Mouse (Mus musculus) hindbrain, embryonic 14.5 days (tissue): Measurements from ENCODE around the gene Gm4869. TPM values are rescaled to one million over a fixed set of nuclear protein-coding genes. Genes with fewer than 3 reads are reported as not detected.

Experiments used
- ATAC-seq: fragments of 200-750 bp; cut with Nextera tagmentation; 2 replicates; pipeline ENCODE4 v1.8.0; 2017; ENCODE audit warnings: moderate number of reproducible peaks, mild to moderate bottlenecking, moderate TSS enrichment, moderate library complexity; ENCODE audit not compliant: low FRiP score
- DNase-seq: peaks from one replicate; pipeline ENCODE4 v3.0.0-alpha.2; 2015; ENCODE audit warnings: low spot score
- H3K27ac ChIP-seq: fragments of 300-500 bp; sonication (generic); 2 replicates; pipeline ENCODE4 v1.5.1; 2014; ENCODE audit warnings: mild to moderate bottlenecking, moderate library complexity
- H3K27me3 ChIP-seq: fragments of 300-500 bp; sonication (generic); 2 replicates; pipeline ENCODE4 v1.6.1; 2014; ENCODE audit warnings: mild to moderate bottlenecking, low read length, mixed read lengths; ENCODE audit not compliant: control insufficient read depth, insufficient read depth
- H3K36me3 ChIP-seq: fragments of 300-500 bp; sonication (generic); replicated peaks from 2 replicates; pipeline ENCODE4 v1.6.1; 2014; ENCODE audit not compliant: control insufficient read depth, insufficient read depth
- H3K4me1 ChIP-seq: fragments of 300-500 bp; sonication (generic); replicated peaks from 2 replicates; pipeline ENCODE4 v1.6.1; 2014; ENCODE audit warnings: antibody characterized with exemption, low read length, mixed read lengths; ENCODE audit not compliant: control insufficient read depth, insufficient read depth
- H3K4me2 ChIP-seq: fragments of 300-500 bp; sonication (generic); replicated peaks from 2 replicates; pipeline ENCODE4 v1.6.1; 2014; ENCODE audit warnings: mild to moderate bottlenecking, moderate library complexity
- H3K4me3 ChIP-seq: fragments of 300-500 bp; sonication (generic); replicated peaks from 2 replicates; pipeline ENCODE4 v1.5.1; 2014; ENCODE audit warnings: mild to moderate bottlenecking, low read length
- H3K9ac ChIP-seq: fragments of 300-500 bp; sonication (generic); 2 replicates; pipeline ENCODE4 v1.6.1; 2014
- H3K9me3 ChIP-seq: fragments of 300-500 bp; sonication (generic); 2 replicates; pipeline ENCODE4 v1.6.1; 2016; ENCODE audit warnings: low read length; ENCODE audit not compliant: control insufficient read depth
- WGBS: fragments of 180-500 bp; shearing (Covaris S2); extraction: QIAGEN DNeasy Blood & Tissue Kit; methylation state at CpG from one replicate; pipeline ENCODE4 v1.1.7; 2014; 5-methylcytosine and 5-hydroxymethylcytosine counted together
- polyA plus RNA-seq: library from polyadenylated mRNA; unstranded; fragments of >200 nt; fragmentation: Nextera tagmentation; extraction: Ambion mirVana; gene quantifications from 2 replicates; pipeline ENCODE4 v1.2.1, GENCODE M21; 2014

The Gm4869 gene
- polyA plus RNA-seq, result not detected in 2 replicates

DNA sequence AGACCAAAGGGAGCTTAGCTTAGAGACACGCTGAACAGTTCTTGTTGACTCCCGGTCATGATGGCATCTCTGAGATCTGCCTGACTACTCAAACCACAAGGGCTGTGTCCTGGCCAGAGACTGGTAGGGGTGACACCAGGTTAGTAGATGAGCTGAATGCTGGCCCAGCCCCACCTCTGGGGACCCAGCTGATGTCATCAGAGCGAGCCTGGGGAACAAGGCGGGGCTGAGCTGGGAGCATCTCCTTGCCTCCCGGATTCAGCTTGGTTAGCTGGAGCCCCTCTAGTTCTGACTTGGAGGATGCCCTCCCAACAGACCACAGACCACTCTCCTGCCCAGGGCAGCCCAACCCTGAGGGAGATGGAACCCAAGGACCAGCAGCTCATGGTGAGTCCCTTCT is at the start of gene Gm4869:
Gene Gm4869, plus strand, starts transcription at position 301 of the 400 bp plus-strand sequence.
- H3K27me3 ChIP-seq, result no peaks in the 10 kb centered on the region
- DNase-seq (no peak), ATAC-seq (no peak)
- no peak within 1 kb of the TSS for H3K27ac ChIP-seq
- peaks cover 55% of the 10 kb centered on the region for H3K36me3 ChIP-seq
- H3K9ac ChIP-seq, result no peak within 1 kb of the TSS
- H3K4me1 ChIP-seq, result no peaks in the 10 kb centered on the region
- no peak within 1 kb of the TSS for H3K4me2 ChIP-seq
- 88% methylated on average over 5 of the region's 5 CpGs for WGBS
- H3K9me3 ChIP-seq, result no peaks in the 10 kb centered on the region
- no peak within 1 kb of the TSS for H3K4me3 ChIP-seq

DNA sequence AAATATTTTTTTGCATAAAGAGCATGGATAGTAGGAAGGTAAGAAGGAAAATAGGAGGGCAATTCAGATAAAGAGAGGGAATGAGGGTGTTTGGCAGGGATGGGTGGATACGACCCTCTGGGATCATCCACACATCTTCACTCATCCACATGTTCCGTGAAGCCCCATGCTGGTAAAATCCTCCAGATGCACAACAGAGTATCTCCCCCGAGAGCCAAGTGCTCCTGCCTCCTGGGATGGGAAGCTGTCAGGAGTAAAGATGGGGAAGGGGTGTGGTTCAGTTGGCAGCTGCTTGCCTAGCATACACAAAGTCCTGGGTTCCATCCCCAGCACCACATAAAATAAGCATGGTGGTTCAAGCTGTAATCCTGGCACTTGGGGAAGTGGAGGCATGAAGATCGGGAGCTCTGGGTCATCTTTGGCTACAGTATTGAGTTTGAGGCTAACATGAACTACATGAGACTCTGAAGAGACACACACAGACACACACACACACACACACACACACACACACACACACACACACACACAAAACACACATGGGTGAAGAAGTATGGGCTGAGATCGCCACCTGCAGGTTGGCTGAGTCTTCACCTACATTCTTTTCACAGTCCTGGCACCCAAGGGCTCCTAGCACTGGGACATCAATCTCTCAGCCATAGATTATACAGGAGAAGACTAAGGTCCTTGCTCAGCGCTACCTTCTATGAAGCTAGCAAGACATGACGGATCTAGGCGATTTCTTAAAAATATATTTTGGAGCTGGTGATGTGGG is 49.1 kb upstream of the Gm4869 start:
- Histone ChIP-seq H3K4me2 (no peak overlapping the region), H3K9ac (no peak overlapping the region), H3K27ac (no peak overlapping the region), H3K4me1 (no peaks in the 10 kb centered on the region), H3K27me3 (no peaks in the 10 kb centered on the region), H3K36me3 (no peaks in the 10 kb centered on the region), H3K4me3 (no peak overlapping the region), H3K9me3 (no peaks in the 10 kb centered on the region)
- WGBS, result 64% methylated on average over 8 of the region's 8 CpGs
- no peak for ATAC-seq
- DNase-seq, result no peak

DNA sequence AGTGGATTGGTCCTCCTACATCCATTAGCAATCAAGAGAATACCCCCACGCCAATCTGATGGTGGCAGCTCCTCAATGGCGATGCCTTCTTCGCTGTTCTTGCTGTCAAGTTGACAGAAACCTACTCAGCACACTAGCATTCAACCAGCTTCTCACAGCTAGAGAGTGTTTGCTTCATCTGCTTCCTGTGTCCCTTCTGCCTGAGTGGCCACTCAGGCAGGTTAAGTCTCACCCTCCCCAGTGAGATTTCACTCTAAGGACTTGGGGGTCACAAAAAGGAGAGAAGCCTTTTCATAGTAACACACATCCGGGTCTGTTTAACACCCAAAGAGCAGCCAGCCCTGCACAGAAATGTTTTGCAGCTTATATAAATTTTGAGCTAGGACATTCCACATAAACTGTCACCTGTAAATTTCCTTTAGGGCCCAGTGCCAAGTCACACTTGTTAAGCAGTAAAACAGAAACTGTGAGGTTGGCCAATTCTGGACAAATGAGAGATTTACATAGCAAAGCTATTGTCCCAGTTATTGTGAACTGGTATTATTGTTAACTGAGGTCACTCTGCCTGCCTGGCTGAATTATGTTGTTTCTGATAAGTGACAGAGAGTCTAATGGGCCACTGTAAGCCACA is 42.7 kb upstream of the Gm4869 start:
- no peak for DNase-seq
- Histone ChIP-seq H3K4me1 (no peaks in the 10 kb centered on the region), H3K27ac (no peak overlapping the region), H3K9me3 (no peaks in the 10 kb centered on the region), H3K27me3 (no peaks in the 10 kb centered on the region), H3K4me3 (no peak overlapping the region), H3K9ac (no peak overlapping the region), H3K36me3 (no peaks in the 10 kb centered on the region), H3K4me2 (no peak overlapping the region)
- WGBS, result 84% methylated on average over 4 of the region's 4 CpGs
- no peak for ATAC-seq

DNA sequence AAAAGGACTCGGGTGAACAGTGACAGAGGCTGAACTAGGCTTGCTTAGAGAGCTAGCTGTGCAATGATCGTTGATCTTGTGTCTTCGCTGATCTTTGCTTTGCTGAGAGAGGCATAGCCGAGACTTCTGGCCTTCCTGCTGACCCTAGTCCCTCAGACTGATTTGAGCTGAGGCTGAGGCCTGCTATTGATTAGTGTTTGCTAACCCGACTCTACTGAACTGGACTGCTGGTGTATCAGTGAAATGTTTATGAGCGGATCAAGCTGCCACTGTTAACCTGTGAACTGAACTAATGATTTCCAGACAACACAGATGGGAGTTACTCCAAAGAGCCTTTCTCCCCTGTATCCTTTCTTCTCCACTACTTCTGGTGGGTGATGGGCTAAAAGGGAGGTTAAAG is 40.3 kb upstream of the Gm4869 start:
- H3K4me1 ChIP-seq, result no peaks in the 10 kb centered on the region
- H3K27me3 ChIP-seq, result no peaks in the 10 kb centered on the region
- H3K4me3 ChIP-seq, result no peak overlapping the region
- no peak overlapping the region for H3K9ac ChIP-seq
- DNase-seq, result no peak
- H3K27ac ChIP-seq, result no peak overlapping the region
- ATAC-seq, result no peak
- no peaks in the 10 kb centered on the region for H3K9me3 ChIP-seq
- H3K4me2 ChIP-seq, result no peak overlapping the region
- whole genome bisulfite sequencing, result 85% methylated on average over 6 of the region's 6 CpGs
- no peaks in the 10 kb centered on the region for H3K36me3 ChIP-seq

DNA sequence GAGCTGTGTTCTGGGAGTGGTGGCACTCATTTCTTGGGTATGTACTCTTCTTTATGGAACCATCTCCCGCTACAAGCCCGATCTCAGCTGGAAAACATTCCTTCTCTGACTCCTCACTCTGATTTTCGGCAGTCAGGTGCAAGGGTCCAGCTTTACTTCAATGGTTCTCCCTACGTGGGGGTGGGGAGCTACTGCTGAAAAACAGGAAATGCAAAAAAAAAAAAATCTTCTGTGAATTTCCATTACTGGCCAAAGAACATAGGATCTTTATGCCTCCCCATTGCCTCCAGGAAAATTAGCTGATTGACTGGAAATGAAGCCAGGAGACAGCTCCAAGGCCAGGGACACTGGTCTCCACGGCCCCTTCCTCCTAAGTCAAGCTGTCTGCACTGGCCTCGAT is 38.8 kb upstream of the Gm4869 start:
- no peaks in the 10 kb centered on the region for H3K9me3 ChIP-seq
- WGBS, result 79% methylated on average over 6 of the region's 6 CpGs
- no peaks in the 10 kb centered on the region for H3K27me3 ChIP-seq

DNA sequence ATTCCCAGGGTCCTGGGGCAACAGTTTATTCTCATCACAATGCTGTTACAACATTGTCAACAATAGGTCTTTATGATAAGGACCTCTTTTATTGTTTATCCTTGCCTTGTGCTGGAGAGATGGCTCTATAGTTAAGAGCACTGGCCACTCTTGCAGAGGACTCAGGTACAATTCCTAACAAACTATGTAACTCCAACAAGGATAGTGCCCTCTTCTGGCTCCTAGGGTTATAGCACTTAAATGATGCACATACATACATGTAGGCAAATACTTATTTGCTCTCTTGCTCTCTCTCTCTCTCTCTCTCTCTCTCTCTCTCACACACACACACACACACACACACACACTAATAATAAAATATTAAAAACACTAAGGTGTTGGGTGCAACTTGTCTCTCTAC is 36.6 kb upstream of the Gm4869 start:
- H3K36me3 ChIP-seq, result no peaks in the 10 kb centered on the region
- no peaks in the 10 kb centered on the region for H3K27me3 ChIP-seq
- DNase-seq (no peak), ATAC-seq (no peak)
- no peak overlapping the region for H3K4me3 ChIP-seq
- H3K27ac ChIP-seq, result no peak overlapping the region
- no peaks in the 10 kb centered on the region for H3K4me1 ChIP-seq
- H3K9ac ChIP-seq, result no peak overlapping the region
- H3K9me3 ChIP-seq, result no peaks in the 10 kb centered on the region
- H3K4me2 ChIP-seq, result no peak overlapping the region

More for the DNA sequence above, 38.8 kb upstream of the Gm4869 start:
- no peak for DNase-seq
- no peak overlapping the region for H3K27ac ChIP-seq
- no peak overlapping the region for H3K4me2 ChIP-seq
- no peak for ATAC-seq
- H3K4me3 ChIP-seq, result no peak overlapping the region
- H3K9ac ChIP-seq, result no peak overlapping the region
- H3K36me3 ChIP-seq, result no peaks in the 10 kb centered on the region
- H3K4me1 ChIP-seq, result no peaks in the 10 kb centered on the region

DNA sequence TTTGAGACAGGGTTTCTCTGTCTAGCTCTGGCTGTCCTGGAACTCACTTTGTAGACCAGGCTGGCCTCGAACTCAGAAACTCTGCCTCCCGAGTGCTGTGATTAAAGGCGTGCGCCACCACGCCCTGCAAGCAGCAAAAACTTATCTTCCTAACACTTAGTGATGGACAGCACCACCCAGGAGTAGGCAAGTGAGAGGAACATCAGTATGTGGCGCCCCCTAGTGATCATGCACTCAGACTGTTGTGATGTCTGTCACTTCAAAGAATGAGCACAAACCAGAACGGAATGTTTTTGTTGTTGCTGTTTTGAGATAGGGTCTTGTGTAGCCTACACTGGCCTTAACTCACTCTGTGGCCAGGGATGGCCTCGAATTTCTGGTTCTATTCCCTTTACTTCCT is 34.1 kb upstream of the Gm4869 start:
- Histone ChIP-seq H3K4me1 (no peaks in the 10 kb centered on the region), H3K4me2 (no peak overlapping the region), H3K27ac (no peak overlapping the region), H3K36me3 (no peaks in the 10 kb centered on the region), H3K27me3 (no peaks in the 10 kb centered on the region), H3K4me3 (no peak overlapping the region), H3K9me3 (no peaks in the 10 kb centered on the region), H3K9ac (no peak overlapping the region)
- 44% methylated on average over 8 of the region's 8 CpGs for WGBS
- no peak for ATAC-seq
- no peak for DNase-seq

DNA sequence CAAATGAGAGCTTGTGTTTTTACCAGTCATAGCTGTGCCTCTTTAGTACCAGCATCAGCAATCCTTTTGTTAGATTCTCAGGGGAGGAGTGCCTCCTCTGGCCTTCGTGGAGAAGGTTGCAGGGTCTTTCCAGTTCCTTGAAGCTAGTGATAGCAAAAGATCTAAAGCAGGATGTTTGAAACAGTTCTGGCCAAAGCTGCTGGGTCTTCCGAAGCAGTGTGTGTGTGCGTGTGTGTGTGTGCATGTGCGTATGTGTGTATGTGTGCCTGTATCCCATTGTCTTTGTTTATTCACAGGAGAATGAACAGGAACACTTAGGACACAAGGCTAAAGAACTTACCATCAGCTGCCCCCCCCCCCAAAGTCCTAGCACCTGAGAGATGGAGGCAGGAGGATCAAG is 30.8 kb upstream of the Gm4869 start:
- Histone ChIP-seq H3K9ac (no peak overlapping the region), H3K9me3 (no peaks in the 10 kb centered on the region), H3K27me3 (no peaks in the 10 kb centered on the region), H3K4me2 (no peak overlapping the region), H3K4me1 (peaks cover 6% of the 10 kb centered on the region; the same call in 1 of the 2 replicates), H3K36me3 (no peaks in the 10 kb centered on the region), H3K4me3 (no peak overlapping the region), H3K27ac (no peak overlapping the region)
- WGBS, result 63% methylated on average over 4 of the region's 4 CpGs
- no peak for DNase-seq
- ATAC-seq, result no peak

DNA sequence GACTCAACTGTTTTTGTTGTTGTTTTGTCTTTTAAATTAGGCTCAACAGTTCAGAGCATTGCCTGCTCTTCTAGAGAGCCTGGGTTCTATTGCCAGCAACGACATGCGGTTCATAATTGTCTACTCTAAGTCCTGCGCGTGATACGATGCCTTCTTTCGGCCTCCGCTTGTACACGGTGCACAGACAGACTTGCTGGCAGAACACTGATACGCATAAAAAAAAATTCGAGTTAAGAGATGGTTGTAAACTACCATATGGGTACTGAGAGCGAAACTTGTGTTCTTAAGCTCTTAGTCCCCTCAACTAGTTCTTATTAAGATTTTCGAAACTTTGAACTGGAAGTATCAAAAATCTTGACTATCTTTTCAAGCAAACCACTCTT is 27.3 kb upstream of the Gm4869 start:
- Histone ChIP-seq H3K4me2 (peak overlapping the region; percentile 97), H3K9ac (peak overlapping the region; percentile 96), H3K4me1 (peaks cover 25% of the 10 kb centered on the region), H3K4me3 (peak overlapping the region; percentile 96), H3K27ac (peak overlapping the region; percentile 95), H3K36me3 (no peaks in the 10 kb centered on the region), H3K9me3 (no peaks in the 10 kb centered on the region), H3K27me3 (no peaks in the 10 kb centered on the region)
- DNase-seq, result no peak
- under 1% methylated on average over 12 of the region's 12 CpGs for WGBS
- ATAC-seq, result no peak
